Mouse (Mus musculus): ENCODE data around the gene Atp6v1e1.

Gene Atp6v1e1

GRCm38 (mm10) chr6:120773763-120774162, 48.8 kb downstream of the Atp6v1e1 start:
- in situ Hi-C loops (cut with MboI; ENCODE audit: unreplicated experiment in 2 of 2), result loop anchor here in 1 of 2 experiments (25.0 kb wide), 1 partner anchor 811 kb away; no protein-coding TSS in a partner anchor

DNA sequence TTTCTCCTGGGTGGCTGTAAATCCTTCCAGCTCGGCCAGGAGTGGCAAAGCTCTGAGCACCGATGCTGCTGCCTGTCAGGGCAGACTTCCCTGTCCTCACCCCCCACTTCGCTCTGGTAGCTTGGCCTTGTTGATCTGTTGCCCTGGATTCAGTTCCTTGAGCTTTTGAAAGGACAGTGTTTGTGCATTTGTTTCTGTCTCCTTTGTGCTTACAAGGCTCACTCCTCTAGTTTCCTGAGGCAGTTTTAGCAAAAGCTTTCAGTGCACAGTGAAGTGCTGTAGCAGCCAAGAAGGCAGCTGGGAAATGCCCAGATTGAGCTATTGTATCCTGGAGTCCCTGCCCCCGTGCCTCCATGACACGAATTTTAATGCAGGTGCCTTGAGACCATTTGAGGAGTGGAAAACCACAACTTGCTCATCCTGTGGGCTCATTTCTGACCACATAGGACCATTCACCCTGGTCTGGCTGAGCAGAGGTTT, 49.4 kb downstream of the Atp6v1e1 start, which contains the start of gene Slc25a18:
TSS of gene Slc25a18 (plus strand) at position 430 of the 480 bp plus-strand sequence.
- in situ Hi-C loops (cut with MboI; ENCODE audit: unreplicated experiment in 2 of 2), result loop anchor here in 1 of 2 experiments (25.0 kb wide), 1 partner anchor 811 kb away; no protein-coding TSS in a partner anchor

- in situ Hi-C loops (cut with MboI; ENCODE audit: unreplicated experiment in 2 of 2), result loop anchor here in 1 of 2 experiments (25.0 kb wide), 1 partner anchor 810 kb away; no protein-coding TSS in a partner anchor
Observed at GRCm38 (mm10) chr6:120772025-120772424, 50.6 kb downstream of the Atp6v1e1 start.

DNA sequence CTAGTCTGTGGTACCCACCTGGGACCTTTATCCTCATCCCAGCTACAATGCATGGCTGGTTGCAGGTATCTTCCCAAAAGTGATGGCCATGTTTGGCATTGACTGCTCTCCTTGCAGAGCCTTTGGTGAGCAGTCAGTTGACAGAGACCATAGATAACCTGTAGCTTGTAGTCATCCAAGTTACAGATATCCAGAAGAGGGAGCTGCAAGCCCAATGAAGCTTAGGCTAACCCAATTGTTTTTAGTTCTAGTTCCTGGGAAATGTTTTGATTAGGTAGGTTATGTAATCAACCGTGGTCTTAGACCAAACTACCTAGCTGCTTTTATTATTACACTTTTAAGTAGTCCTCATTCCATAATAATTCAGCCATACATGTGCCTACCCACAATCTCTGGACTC, 51.2 kb downstream of the Atp6v1e1 start:
- in situ Hi-C loops (cut with MboI; ENCODE audit: unreplicated experiment in 2 of 2), result loop anchor here in 1 of 2 experiments (25.0 kb wide), 1 partner anchor 809 kb away; no protein-coding TSS in a partner anchor

DNA sequence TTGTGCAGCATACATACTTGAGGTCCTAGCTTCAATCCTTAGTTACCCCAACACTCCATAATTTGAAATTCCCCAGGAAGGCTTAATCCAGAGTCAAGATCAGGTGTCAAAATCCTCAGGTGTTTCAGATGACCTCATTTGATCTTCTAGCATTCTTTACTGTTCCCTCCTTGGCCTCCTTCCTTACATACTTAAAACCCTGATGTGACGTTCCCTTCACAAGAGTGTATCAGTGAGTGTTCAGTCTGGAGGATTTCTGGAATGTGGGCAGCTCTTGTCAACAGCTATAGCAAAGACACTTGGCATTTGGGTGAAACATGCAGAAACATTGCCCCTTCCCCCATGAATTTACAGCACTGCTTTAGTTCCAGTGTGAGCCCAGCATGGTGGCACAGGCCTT, 52.6 kb downstream of the Atp6v1e1 start:
- in situ Hi-C loops (cut with MboI; ENCODE audit: unreplicated experiment in 2 of 2), result loop anchor here in 1 of 2 experiments (25.0 kb wide), 1 partner anchor 808 kb away; no protein-coding TSS in a partner anchor

DNA sequence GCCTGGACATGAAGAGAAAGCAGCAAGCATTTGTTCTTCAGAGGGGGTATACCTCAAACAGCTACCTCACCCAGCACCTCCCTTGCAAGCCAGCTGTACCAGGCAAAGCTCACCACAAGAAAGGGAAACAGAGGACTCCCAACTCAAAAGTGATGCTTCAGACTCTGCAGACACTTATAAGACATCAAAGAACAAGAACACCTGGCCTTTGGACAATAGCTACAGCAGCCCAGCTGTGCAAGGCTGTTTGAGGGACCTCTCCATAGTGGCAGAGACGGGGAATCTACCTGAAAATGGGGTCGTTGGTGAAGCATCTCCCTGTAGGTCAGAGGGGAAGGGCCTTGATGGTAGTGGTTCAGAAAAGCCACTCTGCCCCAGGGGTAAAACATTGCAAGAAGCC, 61.4 kb downstream of the Atp6v1e1 start:
- in situ Hi-C loops (cut with MboI; ENCODE audit: unreplicated experiment in 2 of 2), result loop anchor here in 1 of 2 experiments (5.0 to 25.0 kb wide), 2 partner anchors 369 to 799 kb away; no protein-coding TSS in a partner anchor

DNA sequence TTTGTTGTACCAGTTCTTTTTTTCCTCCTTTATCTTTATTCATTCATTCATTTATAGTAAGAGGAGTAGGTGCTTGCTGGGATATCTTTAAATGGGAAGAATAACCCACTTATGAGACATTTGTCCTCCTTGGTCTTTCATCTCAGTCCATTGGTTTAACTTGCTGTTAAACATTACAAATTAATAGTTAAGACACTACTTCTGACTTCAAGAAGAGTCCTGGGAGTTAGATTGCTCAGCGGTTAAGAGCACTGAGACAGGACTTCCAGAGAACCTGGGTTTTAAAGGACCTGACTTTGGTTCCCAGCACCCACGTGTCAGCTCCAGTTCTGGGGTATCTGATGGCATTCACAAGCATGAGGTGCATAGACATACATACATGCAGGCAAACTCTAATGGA, 76.2 kb downstream of the Atp6v1e1 start:
- in situ Hi-C loops (cut with MboI; ENCODE audit: unreplicated experiment in 2 of 2), result no loop called here

Measured in v-Abl transformed pro-B cells (cell line).